Mouse (Mus musculus) cortical plate, adult 2 months (tissue): Measurements from ENCODE around the gene Git1.

Experiments used
- CTCF ChIP-seq: fragments of 200-500 bp; IDR thresholded peaks from 2 replicates; pipeline ENCODE4 v1.5.1; 2011; ENCODE audit warnings: mild to moderate bottlenecking, control low read depth, low read length; ENCODE audit not compliant: insufficient read depth; ENCODE audit errors: extremely low read depth
- POLR2A ChIP-seq: fragments of 200-500 bp; IDR thresholded peaks from 2 replicates; pipeline ENCODE4 v1.6.1; 2011; ENCODE audit warnings: mild to moderate bottlenecking, low read length, control low read depth; ENCODE audit not compliant: insufficient read depth; ENCODE audit errors: extremely low read depth

DNA sequence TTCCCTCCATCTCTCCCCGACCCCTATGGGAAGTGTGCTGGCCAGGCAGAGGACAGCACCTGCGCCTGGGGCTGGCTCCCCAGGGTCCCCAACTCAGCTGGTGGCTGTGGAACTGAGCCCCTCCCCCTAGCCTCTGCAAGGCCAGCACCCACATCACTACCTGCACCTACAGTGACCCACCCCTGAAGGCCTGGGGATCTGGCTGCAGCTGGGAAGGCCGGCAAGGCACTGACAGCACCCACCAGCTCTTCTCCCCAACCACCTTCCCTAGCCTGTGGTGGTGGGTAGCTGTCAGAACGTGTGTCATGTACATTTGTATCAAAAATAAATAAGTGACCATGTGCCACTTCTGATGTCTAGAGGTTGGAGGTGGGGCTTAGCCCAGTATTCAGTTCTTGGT lies 14.1 kb downstream of the Git1 start:
- no peak for TF ChIP-seq POLR2A
- no peak for TF ChIP-seq CTCF
